Mouse (Mus musculus) induced T-regulatory cell, adult 2 months (primary cell): ENCODE results near the gene Bex4.
"Not testable (repeated sequence)": the region's sequence is repeated elsewhere in the genome, so short reads cannot be mapped to it uniquely, and the experiment has no call there.

ENCODE experiments used
- DNase-seq: peaks from one replicate; pipeline ENCODE4 v3.0.0-alpha.2; 2012; ENCODE audit warnings: low read depth

Gene Bex4

GRCm38 (mm10) chrX:136138827-136139639, at the start of gene Bex4:
Gene Bex4 (plus strand): TSS chrX:136138996.
- not testable (repeated sequence) for DNase-seq

- no peak for DNase-seq
These were observed 46.1 kb upstream of the Bex4 start for GRCm38 (mm10) chrX:136092497-136093279.

DNA sequence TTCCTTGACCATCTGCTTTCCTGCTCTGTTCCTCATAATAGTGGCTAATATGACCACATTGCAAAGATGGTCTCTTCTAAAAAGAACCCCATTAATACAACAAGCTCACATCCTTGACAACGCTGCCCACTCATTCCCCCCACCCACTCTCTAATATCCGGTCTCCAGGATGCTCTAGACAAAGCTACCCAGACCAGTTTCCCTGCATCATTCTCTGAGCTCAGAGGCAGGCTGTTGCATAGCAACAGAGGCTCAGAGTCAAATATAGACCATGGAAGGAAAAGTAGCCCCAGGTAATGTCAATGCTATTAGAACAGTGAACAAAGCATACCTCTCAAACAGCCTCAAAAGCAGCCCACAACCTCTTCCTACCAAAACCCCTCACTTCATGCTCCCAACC, 44.4 kb upstream of the Bex4 start:
- no peak for DNase-seq

DNA sequence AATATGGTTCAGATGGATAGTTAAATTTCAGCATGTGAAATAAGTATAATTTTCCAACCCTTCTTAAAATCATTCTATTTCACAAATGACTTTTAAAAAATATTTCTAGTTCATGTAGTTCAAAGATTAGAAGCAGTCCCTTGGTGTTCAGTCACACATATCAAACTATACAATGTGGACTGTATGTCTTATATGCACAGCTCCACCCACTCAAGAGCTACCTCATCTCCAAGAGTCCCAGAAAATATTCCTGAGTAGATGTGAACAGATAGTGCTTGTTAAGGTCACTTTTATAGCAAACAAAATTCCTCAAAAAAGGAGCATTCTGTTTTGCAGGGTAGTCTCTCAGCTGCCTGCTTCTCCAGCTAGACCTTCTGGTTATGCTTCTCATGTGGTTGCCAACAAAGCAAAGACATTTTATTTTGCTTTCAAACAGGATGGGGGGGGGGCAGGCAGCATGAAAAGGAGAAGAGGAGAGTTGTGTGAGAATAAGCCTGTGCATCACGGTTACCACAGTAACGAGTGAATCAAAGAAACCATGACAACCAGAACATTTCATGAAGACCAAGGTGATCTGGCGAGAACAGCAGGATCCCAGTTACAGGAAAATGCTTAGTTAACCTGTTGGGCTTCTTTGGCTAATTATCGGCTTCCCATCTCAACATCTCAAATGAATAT, 34.6 kb upstream of the Bex4 start:
- DNase-seq, result no peak

DNA sequence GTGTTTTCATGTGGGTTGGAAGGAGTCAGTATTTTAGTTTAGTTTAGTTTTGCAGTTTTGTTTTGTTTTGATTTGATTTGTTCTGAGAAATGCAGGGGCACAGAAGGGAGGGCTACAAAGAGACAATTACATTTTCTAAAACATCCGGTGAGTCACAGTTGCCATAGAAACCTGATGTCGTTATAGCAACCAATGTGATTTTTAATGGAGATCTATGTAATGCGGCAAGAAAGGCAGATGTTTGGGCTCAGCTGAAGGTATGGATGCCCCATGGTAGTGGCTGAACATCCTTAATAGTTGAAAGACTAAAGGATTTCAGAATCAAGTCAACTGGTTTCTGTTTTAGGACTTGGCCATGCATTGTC, 34.1 kb upstream of the Bex4 start:
- no peak for DNase-seq

GRCm38 (mm10) chrX:136107942-136108341, 30.9 kb upstream of the Bex4 start:
- DNase-seq, result peak; percentile 8

DNA sequence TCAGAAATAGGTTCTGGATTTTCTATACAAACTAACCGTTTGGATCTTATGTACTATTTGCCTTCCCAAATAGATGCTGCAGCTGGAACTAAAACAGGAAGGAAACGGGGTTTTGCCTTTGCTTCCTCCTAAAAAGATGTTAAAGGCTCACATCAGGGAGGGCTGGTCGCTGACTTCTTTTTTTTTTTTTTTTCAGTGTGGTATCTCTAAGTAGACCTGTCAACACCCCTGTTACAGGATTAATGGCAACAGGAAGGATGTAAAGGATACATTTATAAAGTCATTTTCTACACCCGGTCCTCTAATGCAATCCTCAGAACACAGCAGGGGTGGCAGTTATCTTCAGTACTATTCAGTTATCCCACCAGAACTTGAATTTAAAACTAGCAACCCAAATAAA, 23.8 kb upstream of the Bex4 start:
- no peak for DNase-seq

DNA sequence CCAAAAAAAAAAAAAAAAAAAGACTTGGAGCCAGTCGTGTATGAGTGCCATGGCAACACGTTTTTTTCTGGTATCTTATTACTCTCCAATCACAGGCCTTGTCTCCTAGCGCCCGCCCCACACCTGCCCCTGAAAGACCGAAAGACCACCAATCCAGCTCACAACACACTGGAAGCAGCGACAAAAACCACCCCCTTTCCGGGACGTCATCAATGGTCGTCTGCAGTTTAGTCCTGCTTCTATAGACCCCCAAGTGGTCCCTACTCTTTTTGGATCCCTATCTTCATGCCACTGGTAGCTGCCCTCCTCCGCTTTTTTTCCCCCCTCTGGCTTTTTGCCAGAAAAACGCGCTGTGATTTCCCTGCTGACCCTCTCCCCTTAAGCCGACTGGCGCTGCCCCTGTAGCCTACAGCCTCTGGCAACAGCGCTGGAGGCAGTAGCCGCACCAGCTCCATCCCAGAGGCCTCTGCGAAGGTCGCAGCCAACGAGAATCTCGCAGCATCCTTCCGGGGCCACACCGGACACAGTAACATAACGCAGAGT, 23.3 kb upstream of the Bex4 start:
- no peak for DNase-seq

DNA sequence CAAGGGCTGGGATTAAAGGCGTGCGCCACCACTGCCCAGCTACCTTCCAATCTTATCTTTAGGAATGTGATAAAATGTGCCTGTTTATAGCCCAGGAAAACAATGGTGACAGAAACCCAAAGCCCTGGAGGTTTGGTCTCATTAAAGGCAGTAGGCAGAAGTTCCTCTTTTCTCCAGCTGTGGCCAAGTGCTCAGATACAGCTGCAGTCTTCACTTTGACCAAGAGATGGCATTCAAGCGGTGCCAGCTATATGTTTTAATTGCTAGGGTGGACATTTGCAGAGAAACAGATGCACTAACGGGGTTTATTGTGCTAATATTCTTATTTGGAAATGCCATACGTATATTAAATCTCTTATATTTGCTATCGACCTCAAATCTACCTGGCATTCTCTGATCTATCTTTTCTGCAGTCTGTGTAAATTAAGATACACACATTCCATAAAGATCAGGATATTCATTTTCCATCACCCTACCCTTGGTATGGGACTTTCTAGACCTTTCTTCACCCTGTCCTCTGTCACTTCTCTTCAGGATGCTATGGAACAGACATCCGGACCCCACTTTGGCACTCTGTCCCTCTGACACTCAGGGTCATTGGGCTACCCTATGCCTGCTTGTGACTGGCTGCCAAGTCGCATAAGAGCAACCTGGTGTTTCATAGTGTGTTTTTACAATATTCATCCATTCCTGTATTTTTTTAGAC, 11.6 kb upstream of the Bex4 start:
- no peak for DNase-seq

- DNase-seq, result peak; percentile 43
These were observed 11.1 kb upstream of the Bex4 start for GRCm38 (mm10) chrX:136127744-136128064.

- DNase-seq, result no peak
These were observed 3.2 kb upstream of the Bex4 start for GRCm38 (mm10) chrX:136135559-136135958.

DNA sequence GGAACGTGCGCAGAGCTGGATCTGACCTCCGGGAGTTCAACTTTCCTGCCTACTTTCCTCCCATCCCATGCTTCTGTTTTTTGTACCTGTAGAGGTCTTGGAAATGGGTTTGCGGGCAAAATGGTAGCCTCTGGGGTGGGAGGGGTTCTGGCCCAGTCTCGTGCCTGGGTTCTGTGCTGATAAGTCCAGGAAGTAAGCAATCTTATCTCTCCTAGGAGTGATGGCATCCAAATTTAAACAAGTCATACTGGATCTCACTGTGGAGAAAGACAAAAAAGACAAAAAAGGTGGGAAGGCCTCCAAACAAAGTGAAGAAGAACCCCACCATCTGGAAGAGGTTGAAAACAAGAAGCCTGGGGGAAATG, 826 bp downstream of the Bex4 start:
- DNase-seq, result not testable (repeated sequence)

GRCm38 (mm10) chrX:136141385-136141784, 2.6 kb downstream of the Bex4 start:
- no peak for DNase-seq

DNA sequence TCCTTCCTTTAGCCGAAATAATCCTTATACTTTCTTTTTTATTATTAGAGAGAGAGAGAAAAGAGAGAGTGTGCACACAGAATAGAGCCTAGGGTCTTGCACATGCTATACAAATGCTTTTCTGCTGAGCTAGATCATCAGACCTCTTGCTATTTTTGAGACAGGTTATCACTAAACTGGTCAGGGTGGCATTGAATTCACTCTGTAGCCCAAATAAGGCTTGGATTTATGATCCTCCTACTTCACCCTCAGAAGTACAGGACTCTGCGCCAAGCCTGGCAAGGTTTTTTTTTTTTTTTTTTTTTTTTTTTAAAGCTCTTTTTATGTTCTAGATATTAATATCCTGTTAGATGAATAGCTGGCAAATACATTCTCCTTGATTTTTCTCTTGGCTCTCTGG, 4.9 kb downstream of the Bex4 start:
- DNase-seq, result no peak

- DNase-seq, result no peak
These were observed 5.4 kb downstream of the Bex4 start for GRCm38 (mm10) chrX:136144195-136144594.

GRCm38 (mm10) chrX:136170625-136171024, 31.8 kb downstream of the Bex4 start:
- DNase-seq, result no peak

GRCm38 (mm10) chrX:136171189-136172117, 32.7 kb downstream of the Bex4 start:
- DNase-seq, result no peak

- peak; percentile 1 for DNase-seq
These were observed 33.3 kb downstream of the Bex4 start, which contains the start of gene Tceal8 for GRCm38 (mm10) chrX:136172118-136172551. Gene Tceal8 (minus strand): TSS chrX:136172342.

- no peak for DNase-seq
These were observed 34.0 kb downstream of the Bex4 start for GRCm38 (mm10) chrX:136172786-136173185.

DNA sequence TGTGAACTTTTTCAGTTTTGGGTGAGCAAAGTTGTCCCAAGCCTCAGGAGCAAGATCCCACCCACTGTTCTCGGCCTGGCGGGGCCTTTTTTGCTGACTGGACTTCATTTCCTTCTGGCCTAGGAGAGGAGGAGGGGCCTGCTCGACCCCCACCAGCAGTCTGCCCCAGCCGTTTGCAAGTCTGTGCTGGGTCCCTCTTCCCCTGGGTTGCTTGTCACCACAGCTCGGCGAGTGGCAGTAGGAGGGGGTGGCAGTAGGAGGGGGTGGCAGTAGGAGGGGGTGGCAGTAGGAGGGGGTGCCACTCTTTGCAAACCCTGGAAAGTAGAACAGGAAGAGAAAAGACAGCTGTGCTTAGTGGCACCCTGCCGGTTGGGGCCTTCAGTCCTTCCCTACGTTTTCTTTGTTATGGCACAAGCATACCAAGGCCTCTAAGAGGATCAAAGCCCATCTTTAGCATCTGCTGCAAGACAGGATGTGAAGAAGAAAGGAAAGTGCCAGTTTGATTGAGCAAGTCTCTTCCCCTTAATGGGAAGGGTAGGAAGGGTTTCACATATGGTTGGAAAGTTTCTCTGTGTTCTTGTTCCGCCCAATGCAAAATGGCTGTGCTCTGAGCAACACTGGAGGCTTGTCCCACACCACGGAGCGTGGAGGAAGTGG, 42.2 kb downstream of the Bex4 start:
- DNase-seq, result no peak
